Mouse (Mus musculus): ENCODE results near the gene Arf3. TPM values are rescaled to one million over a fixed set of nuclear protein-coding genes. Genes with fewer than 3 reads are reported as not detected.

The Arf3 gene
- polyA plus RNA-seq, 1 experiment from 2014 or later = 41.6 TPM

GRCm38 (mm10) chr15:98799396-98799795 lies 36.4 kb upstream of the Arf3 start:
- H3K4me2 ChIP-seq = no peak overlapping the region
- WGBS = 13% methylated on average over 12 of the region's 12 CpGs
- H3K4me3 ChIP-seq (replicated peaks) = no peak overlapping the region
- H3K9ac ChIP-seq = no peak overlapping the region
- H3K27ac ChIP-seq = no peak overlapping the region
- H3K4me1 ChIP-seq = 0 out of 2 replicates have a peak, but pooled peaks cover 10% of the 10 kb centered on the region
- H3K36me3 ChIP-seq = no peaks in the 10 kb centered on the region
- ATAC-seq (ENCODE audit: insufficient read depth, low FRiP score, low read depth) = no peak
- no peaks in the 10 kb centered on the region for H3K9me3 ChIP-seq
- peaks cover 96% of the 10 kb centered on the region for H3K27me3 ChIP-seq (replicated peaks)

- peaks cover 95% of the 10 kb centered on the region for H3K27me3 ChIP-seq (replicated peaks)
- 60% methylated on average over 3 of the region's 3 CpGs for WGBS
- ATAC-seq (ENCODE audit: insufficient read depth, low FRiP score, low read depth) = no peak
Measured at GRCm38 (mm10) chr15:98798903-98799302, 35.9 kb upstream of the Arf3 start.

DNA sequence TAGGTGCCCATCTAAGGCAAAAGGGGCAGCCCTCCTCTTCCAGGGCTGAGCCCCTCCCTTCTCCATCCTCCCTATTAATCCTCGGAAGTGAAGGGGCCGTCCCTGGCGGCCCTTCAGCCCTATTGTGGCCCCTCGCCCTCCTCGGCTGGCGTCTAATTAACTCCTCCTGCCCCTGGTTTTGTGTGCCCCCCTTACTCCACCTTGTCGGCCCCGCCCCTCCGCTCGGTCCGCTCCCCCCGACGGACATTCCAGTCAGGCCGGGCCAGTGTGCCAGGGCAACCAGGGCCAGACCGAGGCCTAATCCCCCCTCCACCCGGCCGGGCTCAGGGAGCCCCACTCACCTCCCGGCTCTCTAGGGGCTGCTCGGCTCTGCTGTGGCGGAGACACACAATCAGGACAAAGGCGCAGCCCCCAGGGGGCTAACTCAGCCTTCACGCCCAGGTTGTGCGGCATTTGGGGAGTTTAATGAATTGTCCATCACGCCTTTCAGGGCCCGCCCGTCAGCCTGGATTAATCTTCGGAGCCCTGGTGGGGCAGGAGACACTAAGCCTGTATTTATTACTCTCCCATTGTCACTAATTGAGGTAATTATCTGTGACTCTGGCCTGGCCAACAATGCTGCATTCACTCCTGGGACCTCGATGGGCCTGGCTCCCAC lies 35.0 kb upstream of the Arf3 start:
- Histone ChIP-seq H3K9me3 (no peaks in the 10 kb centered on the region), H3K36me3 (no peaks in the 10 kb centered on the region), H3K27me3 (replicated peaks) (peaks cover 95% of the 10 kb centered on the region), H3K9ac (no peak overlapping the region), H3K4me3 (replicated peaks) (no peak overlapping the region), H3K27ac (no peak overlapping the region), H3K4me2 (no peak overlapping the region), H3K4me1 (peaks cover 7% of the 10 kb centered on the region; the same call in 1 of the 2 replicates)
- no peak for ATAC-seq (ENCODE audit: insufficient read depth, low FRiP score, low read depth)
- WGBS = 9% methylated on average over 28 of the region's 28 CpGs

More at GRCm38 (mm10) chr15:98798903-98799302, 35.9 kb upstream of the Arf3 start:
- Histone ChIP-seq H3K9ac (no peak overlapping the region), H3K4me2 (no peak overlapping the region), H3K4me1 (0 out of 2 replicates have a peak, but pooled peaks cover 9% of the 10 kb centered on the region), H3K4me3 (replicated peaks) (no peak overlapping the region), H3K36me3 (no peaks in the 10 kb centered on the region), H3K27ac (no peak overlapping the region), H3K9me3 (no peaks in the 10 kb centered on the region)

DNA sequence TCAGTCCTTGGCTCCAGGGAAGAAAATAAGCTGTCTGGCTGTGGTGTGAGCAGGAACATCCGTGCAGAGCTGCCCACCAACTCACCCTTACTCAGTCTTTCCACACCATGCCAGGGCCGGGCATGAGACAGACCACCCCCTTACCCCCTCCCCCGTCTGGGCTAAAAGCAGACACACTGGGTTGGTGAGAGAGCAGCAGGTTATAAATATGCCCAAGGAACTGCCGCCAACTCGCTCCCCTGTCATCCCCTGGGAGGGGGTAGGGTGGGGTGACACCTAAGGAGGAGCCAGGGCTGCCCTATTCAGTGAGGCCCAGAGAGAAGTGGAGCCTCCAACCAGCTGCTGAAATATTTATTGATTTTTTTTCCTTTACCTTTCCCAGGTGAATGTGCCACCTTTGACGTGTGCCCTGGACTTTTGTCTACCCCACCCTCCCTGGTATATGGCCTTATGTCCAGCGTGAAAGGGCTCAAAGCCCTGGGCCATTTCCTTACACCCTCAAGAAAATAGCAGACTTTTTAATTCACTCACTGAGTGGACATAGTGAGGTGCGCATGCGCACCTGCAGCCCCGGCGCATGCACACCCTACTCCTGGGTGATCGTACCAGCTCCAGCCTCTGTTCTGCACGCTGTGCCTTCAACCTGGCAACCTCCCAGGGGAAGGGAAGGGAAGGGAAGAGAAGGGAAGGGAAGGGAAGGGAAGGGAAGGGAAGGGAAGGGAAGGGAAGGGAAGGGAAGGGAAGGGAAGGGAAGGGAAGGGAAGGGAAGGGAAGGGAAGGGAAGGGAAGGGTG lies 34.0 kb upstream of the Arf3 start:
- ATAC-seq (ENCODE audit: insufficient read depth, low FRiP score, low read depth) = peak; percentile 61; the same call in 1 of the 2 replicates
- H3K4me2 ChIP-seq = no peak overlapping the region
- WGBS = 2% methylated on average over 13 of the region's 13 CpGs

GRCm38 (mm10) chr15:98793141-98793698 lies 30.2 kb upstream of the Arf3 start:
- H3K9me3 ChIP-seq = no peaks in the 10 kb centered on the region
- H3K4me2 ChIP-seq = peak overlapping the region; percentile 49; the same call in 1 of the 2 replicates
- H3K4me1 ChIP-seq = peaks cover 39% of the 10 kb centered on the region
- 3% methylated on average over 13 of the region's 13 CpGs for WGBS
- peaks cover 95% of the 10 kb centered on the region for H3K27me3 ChIP-seq (replicated peaks)
- H3K9ac ChIP-seq = no peak overlapping the region
- no peak for ATAC-seq (ENCODE audit: insufficient read depth, low FRiP score, low read depth)
- H3K36me3 ChIP-seq = no peaks in the 10 kb centered on the region
- H3K27ac ChIP-seq = no peak overlapping the region
- H3K4me3 ChIP-seq (replicated peaks) = peak overlapping the region; percentile 29; the same call in 1 of the 2 replicates

More for the DNA sequence above, 34.0 kb upstream of the Arf3 start:
- Histone ChIP-seq H3K36me3 (no peaks in the 10 kb centered on the region), H3K4me3 (replicated peaks) (no peak overlapping the region), H3K27ac (no peak overlapping the region), H3K27me3 (replicated peaks) (peaks cover 95% of the 10 kb centered on the region), H3K9ac (no peak overlapping the region), H3K9me3 (no peaks in the 10 kb centered on the region), H3K4me1 (peaks cover 15% of the 10 kb centered on the region)

DNA sequence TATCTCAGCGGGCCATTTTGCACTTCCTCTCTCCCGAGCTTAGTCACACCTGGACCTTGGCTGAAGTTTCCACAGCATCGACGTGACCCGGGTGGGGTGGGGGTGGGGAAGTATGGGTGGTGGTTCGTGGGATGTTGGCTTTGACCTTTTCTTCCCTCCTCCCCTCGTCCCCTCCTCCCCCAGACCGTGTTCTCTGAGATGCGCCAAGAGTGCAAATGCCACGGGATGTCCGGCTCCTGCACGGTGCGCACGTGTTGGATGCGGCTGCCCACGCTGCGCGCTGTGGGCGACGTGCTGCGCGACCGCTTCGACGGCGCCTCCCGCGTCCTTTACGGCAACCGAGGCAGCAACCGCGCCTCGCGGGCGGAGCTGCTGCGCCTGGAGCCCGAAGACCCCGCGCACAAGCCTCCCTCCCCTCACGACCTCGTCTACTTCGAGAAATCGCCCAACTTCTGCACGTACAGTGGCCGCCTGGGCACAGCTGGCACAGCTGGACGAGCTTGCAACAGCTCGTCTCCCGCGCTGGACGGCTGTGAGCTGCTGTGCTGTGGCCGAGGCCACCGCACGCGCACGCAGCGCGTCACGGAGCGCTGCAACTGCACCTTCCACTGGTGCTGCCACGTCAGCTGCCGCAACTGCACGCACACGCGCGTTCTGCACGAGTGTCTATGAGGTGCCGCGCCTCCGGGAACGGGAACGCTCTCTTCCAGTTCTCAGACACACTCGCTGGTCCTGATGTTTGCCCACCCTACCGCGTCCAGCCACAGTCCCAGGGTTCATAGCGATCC lies 29.4 kb upstream of the Arf3 start:
- WGBS = under 1% methylated on average over 75 of the region's 75 CpGs
- Histone ChIP-seq H3K27me3 (replicated peaks) (peaks cover 95% of the 10 kb centered on the region), H3K4me1 (peaks cover 39% of the 10 kb centered on the region), H3K4me3 (replicated peaks) (peak overlapping the region; percentile 29), H3K9ac (no peak overlapping the region), H3K36me3 (no peaks in the 10 kb centered on the region), H3K9me3 (no peaks in the 10 kb centered on the region), H3K4me2 (peak overlapping the region; percentile 49), H3K27ac (no peak overlapping the region)
- ATAC-seq (ENCODE audit: insufficient read depth, low FRiP score, low read depth) = no peak

GRCm38 (mm10) chr15:98791771-98792170 lies 28.8 kb upstream of the Arf3 start:
- ATAC-seq (ENCODE audit: insufficient read depth, low FRiP score, low read depth) = no peak; the same call in 1 of the 2 replicates
- WGBS = 1% methylated on average over 23 of the region's 23 CpGs
- H3K4me3 ChIP-seq (replicated peaks) = peak overlapping the region; percentile 17

DNA sequence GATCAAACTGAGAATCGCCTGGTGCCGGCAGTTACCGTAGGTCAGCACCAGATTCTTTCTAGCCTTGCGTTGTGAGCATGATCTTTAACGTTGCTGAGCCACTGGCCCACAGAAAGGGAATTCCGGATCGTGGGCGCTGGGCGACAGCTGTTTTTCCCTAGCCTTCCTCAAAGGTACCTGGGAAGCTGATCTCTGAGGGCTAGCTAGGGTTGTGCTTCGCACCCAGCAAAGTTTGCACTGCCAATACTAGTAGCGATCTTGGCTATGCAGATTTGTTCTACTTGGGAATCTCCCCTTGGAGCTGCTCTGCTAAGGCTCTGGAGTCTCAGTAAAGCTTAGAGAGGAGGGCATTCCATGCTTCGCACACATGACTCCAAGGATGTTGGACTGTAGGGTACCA lies 28.2 kb upstream of the Arf3 start:
- Histone ChIP-seq H3K27me3 (replicated peaks) (peaks cover 87% of the 10 kb centered on the region), H3K4me3 (replicated peaks) (peak overlapping the region; percentile 17), H3K36me3 (no peaks in the 10 kb centered on the region), H3K9me3 (no peaks in the 10 kb centered on the region), H3K4me2 (peak overlapping the region; percentile 44), H3K27ac (no peak overlapping the region), H3K9ac (no peak overlapping the region), H3K4me1 (peaks cover 33% of the 10 kb centered on the region)
- 3% methylated on average over 12 of the region's 12 CpGs for WGBS
- ATAC-seq (ENCODE audit: insufficient read depth, low FRiP score, low read depth) = no peak

More at GRCm38 (mm10) chr15:98791771-98792170, 28.8 kb upstream of the Arf3 start:
- peaks cover 92% of the 10 kb centered on the region for H3K27me3 ChIP-seq (replicated peaks)
- peaks cover 36% of the 10 kb centered on the region for H3K4me1 ChIP-seq
- no peak overlapping the region for H3K9ac ChIP-seq
- no peaks in the 10 kb centered on the region for H3K36me3 ChIP-seq
- H3K27ac ChIP-seq = no peak overlapping the region
- no peaks in the 10 kb centered on the region for H3K9me3 ChIP-seq
- peak overlapping the region; percentile 5; the same call in 1 of the 2 replicates for H3K4me2 ChIP-seq

DNA sequence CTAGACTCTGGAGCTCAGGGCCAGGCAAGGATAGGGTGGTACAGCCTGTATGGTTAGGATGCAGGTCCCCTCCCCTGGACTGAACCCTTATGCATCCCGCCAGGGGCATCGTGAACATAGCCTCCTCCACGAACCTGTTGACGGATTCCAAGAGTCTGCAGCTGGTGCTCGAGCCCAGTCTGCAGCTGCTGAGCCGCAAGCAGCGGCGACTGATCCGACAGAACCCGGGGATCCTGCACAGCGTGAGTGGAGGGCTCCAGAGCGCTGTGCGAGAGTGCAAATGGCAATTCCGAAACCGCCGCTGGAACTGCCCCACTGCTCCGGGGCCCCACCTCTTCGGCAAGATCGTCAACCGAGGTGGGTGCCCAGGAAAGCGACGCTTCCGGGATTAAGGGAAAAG lies 27.7 kb upstream of the Arf3 start:
- Histone ChIP-seq H3K9ac (no peak overlapping the region), H3K4me2 (peak overlapping the region; percentile 44), H3K36me3 (no peaks in the 10 kb centered on the region), H3K4me1 (peaks cover 33% of the 10 kb centered on the region), H3K27ac (no peak overlapping the region), H3K27me3 (replicated peaks) (peaks cover 84% of the 10 kb centered on the region), H3K4me3 (replicated peaks) (peak overlapping the region; percentile 17), H3K9me3 (no peaks in the 10 kb centered on the region)
- 1% methylated on average over 23 of the region's 23 CpGs for WGBS
- ATAC-seq (ENCODE audit: insufficient read depth, low FRiP score, low read depth) = no peak

- Histone ChIP-seq H3K4me3 (replicated peaks) (peak within 1 kb of the TSS; percentile 17), H3K4me2 (peak within 1 kb of the TSS; percentile 44), H3K27ac (no peak within 1 kb of the TSS), H3K27me3 (replicated peaks) (peaks cover 79% of the 10 kb centered on the region), H3K36me3 (no peaks in the 10 kb centered on the region), H3K9me3 (no peaks in the 10 kb centered on the region), H3K9ac (no peak within 1 kb of the TSS), H3K4me1 (peaks cover 33% of the 10 kb centered on the region)
- ATAC-seq (ENCODE audit: insufficient read depth, low FRiP score, low read depth) = no peak; the same call in 1 of the 2 replicates
- 5% methylated on average over 48 of the region's 51 CpGs for WGBS
Measured at GRCm38 (mm10) chr15:98789661-98790535, 26.9 kb upstream of the Arf3 start, which contains the start of gene Wnt1. Wnt1 (plus strand) TSS chr15:98789857.

All from stomach, embryonic 15.5 days (tissue).